Mouse (Mus musculus) lung, adult 2 months (tissue): ENCODE results near the gene Glb1.

ENCODE experiments used
- CTCF ChIP-seq: fragments of 200-500 bp; IDR thresholded peaks from 2 replicates; pipeline ENCODE4 v1.5.1; 2011; ENCODE audit warnings: mild to moderate bottlenecking, low read length, control low read depth; ENCODE audit not compliant: insufficient read depth
- POLR2A ChIP-seq: fragments of 200-500 bp; IDR thresholded peaks from 2 replicates; pipeline ENCODE4 v1.6.1; 2011; ENCODE audit warnings: low read depth, mild to moderate bottlenecking, control low read depth, low read length, borderline replicate concordance; ENCODE audit errors: extremely low read depth

DNA sequence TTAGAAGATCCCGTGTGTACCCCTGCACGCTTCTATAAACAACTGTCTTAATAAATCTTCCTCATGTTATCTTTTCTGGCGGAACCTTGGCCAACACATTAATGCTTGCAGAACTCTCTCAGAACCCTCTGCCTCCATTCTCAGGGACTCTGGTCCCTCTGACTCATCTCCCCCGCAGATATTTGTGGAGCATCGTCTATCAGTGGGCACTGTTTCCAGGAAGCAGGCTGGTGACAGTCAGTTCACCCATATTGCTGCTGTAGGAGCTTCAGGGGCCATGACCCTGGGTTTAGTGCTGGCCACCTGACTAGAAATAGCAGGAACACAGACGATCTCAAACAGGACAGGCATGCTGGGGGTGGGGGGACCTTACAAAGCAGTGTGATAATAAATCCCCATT lies 13.8 kb upstream of the Glb1 start:
- no peak for TF ChIP-seq CTCF
- no peak for TF ChIP-seq POLR2A
